26 mouse cellular contexts compared by ENCODE assay signal in the genomic region with DNA sequence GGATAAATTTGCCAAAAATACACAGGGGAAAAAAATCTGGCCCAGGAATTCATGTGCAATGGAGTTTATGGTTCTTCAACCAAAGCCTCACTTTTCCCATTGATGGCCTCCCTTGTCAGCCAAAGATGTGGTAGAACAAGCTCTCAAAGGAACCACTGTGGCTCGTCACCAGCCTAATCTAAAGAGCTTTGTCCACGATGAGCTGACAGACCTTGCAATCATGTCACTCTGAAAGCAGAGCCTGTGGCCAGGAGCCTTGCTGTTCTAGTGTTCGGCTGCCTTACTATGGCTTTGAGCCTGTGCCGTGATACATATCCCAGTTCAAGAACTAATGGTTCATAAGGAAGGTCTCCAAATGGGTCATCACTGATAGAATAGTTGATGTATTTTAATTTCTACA.
A peak's percentile ranks its signal among the peaks of the same experiment; 100 is the strongest.
DNase-seq lines count a peak whose midpoint lies in the region; ATAC-seq and TF ChIP-seq lines count a peak whose summit lies in the region.
"Had no signal": no experiment of that assay in that cellular context is flagged by ENCODE, and none has a peak within 500 bp of the region (broad histone marks: within the 10 kb centered on the region; RNA-seq: fewer than 3 reads in every experiment).

No protein-coding gene starts in this region.

- no peak overlapping the region for H3K4me3 ChIP-seq in layer of hippocampus, adult 2 months
- H3K4me3 ChIP-seq in midbrain, embryonic 15.5 days: no peak overlapping the region
- H3K4me3 ChIP-seq in midbrain, embryonic 10.5 days: no peak overlapping the region
- H3K4me3 ChIP-seq: embryonic facial prominence, embryonic 12.5 days; embryonic facial prominence, embryonic 15.5 days; forebrain, embryonic 15.5 days; heart, adult 2 months; heart, embryonic 10.5 days; heart, embryonic 13.5 days; hindbrain, embryonic 15.5 days; intestine, embryonic 15.5 days had no signal

- DNase-seq in cerebellum, postnatal 10 days: peak; percentile 44 to 56
- no peak for DNase-seq in cerebellum, adult 8-10 months
- DNase-seq in layer of hippocampus, adult 2 months (ENCODE audit: low spot score in 2 of 2): no peak
- DNase-seq in layer of hippocampus, postnatal 10 days (ENCODE audit: low spot score in 2 of 2): no peak
- DNase-seq in midbrain, embryonic 10.5 days (ENCODE audit: low spot score): no peak
- DNase-seq in brain, adult 2 months (ENCODE audit: low read depth, low spot score): peak; percentile 74
- DNase-seq in T-cell, adult 2 months (ENCODE audit: low spot score): no peak
- DNase-seq: adrenal gland, postnatal 10 days; adrenal gland, postnatal 36 days; cerebellum, adult 11 months; cerebellum, adult 2 months; gastrocnemius, postnatal 10 days; gastrocnemius, postnatal 36 days; heart, adult 2 months; heart, postnatal 14 days; heart, postnatal 4 days had no signal

- H3K9ac ChIP-seq in midbrain, embryonic 15.5 days: no peak overlapping the region
- H3K9ac ChIP-seq: embryonic facial prominence, embryonic 12.5 days; embryonic facial prominence, embryonic 15.5 days; forebrain, embryonic 15.5 days; heart, embryonic 13.5 days; hindbrain, embryonic 15.5 days; intestine, embryonic 15.5 days had no signal

- WGBS in midbrain, embryonic 15.5 days: 72% methylated on average over 4 of the region's 4 CpGs
- 76% methylated on average over 4 of the region's 4 CpGs for WGBS in midbrain, embryonic 10.5 days

- peaks cover 21% of the 10 kb centered on the region for H3K4me1 ChIP-seq in midbrain, embryonic 15.5 days
- H3K4me1 ChIP-seq in midbrain, embryonic 10.5 days: peaks cover 21% of the 10 kb centered on the region
- H3K4me1 ChIP-seq: embryonic facial prominence, embryonic 12.5 days; embryonic facial prominence, embryonic 15.5 days; heart, embryonic 10.5 days; heart, embryonic 13.5 days; intestine, embryonic 15.5 days had no signal

- no peak overlapping the region for H3K4me2 ChIP-seq in midbrain, embryonic 15.5 days
- H3K4me2 ChIP-seq: embryonic facial prominence, embryonic 12.5 days; embryonic facial prominence, embryonic 15.5 days; forebrain, embryonic 15.5 days; heart, embryonic 13.5 days; hindbrain, embryonic 15.5 days; intestine, embryonic 15.5 days had no signal

- no peaks in the 10 kb centered on the region for H3K27me3 ChIP-seq in midbrain, embryonic 15.5 days (replicated peaks)
- no peaks in the 10 kb centered on the region for H3K27me3 ChIP-seq in midbrain, embryonic 10.5 days (ENCODE audit: low read depth, poor library complexity, severe bottlenecking)
- H3K27me3 ChIP-seq: CH12.LX; embryonic facial prominence, embryonic 12.5 days; embryonic facial prominence, embryonic 15.5 days; forebrain, embryonic 15.5 days; heart, embryonic 13.5 days; hindbrain, embryonic 15.5 days; intestine, embryonic 15.5 days had no signal

- H3K27ac ChIP-seq in layer of hippocampus, adult 2 months: peak overlapping the region; percentile 50
- 0 out of 2 replicates have a peak overlapping the region, but pooled peaks have one; percentile 25 for H3K27ac ChIP-seq in midbrain, embryonic 15.5 days
- H3K27ac ChIP-seq in midbrain, embryonic 10.5 days (replicated peaks): no peak overlapping the region
- H3K27ac ChIP-seq: embryonic facial prominence, embryonic 12.5 days; embryonic facial prominence, embryonic 15.5 days; forebrain, embryonic 15.5 days; heart, adult 2 months; heart, embryonic 10.5 days; heart, embryonic 13.5 days; hindbrain, embryonic 15.5 days; intestine, embryonic 15.5 days had no signal

- H3K9me3 ChIP-seq in midbrain, embryonic 15.5 days: no peaks in the 10 kb centered on the region
- H3K9me3 ChIP-seq in midbrain, embryonic 10.5 days (replicated peaks): no peaks in the 10 kb centered on the region
- H3K9me3 ChIP-seq: embryonic facial prominence, embryonic 12.5 days; embryonic facial prominence, embryonic 15.5 days; forebrain, embryonic 15.5 days; G1E; heart, embryonic 10.5 days; heart, embryonic 13.5 days; hindbrain, embryonic 15.5 days; intestine, embryonic 15.5 days had no signal

- TF ChIP-seq CTCF in layer of hippocampus, adult 2 months (conservative IDR thresholded peaks at IDR 0.05): no peak

- H3K36me3 ChIP-seq in midbrain, embryonic 15.5 days (replicated peaks): no peaks in the 10 kb centered on the region
- no peaks in the 10 kb centered on the region for H3K36me3 ChIP-seq in midbrain, embryonic 10.5 days
- H3K36me3 ChIP-seq: embryonic facial prominence, embryonic 12.5 days; embryonic facial prominence, embryonic 15.5 days; forebrain, embryonic 15.5 days; heart, embryonic 10.5 days; heart, embryonic 13.5 days; hindbrain, embryonic 15.5 days; intestine, embryonic 15.5 days had no signal

- ATAC-seq in midbrain, embryonic 15.5 days (replicated peaks): no peak
- ATAC-seq: intestine, embryonic 15.5 days had no signal

Comparison
In these comparisons a context has a peak if more than half of its experiments do, and no peak if none do; other contexts are left out.
1. DNase-seq: peak in cerebellum, postnatal 10 days (2 of 2) and brain, adult 2 months (single experiment); none in cerebellum, adult 8-10 months (single experiment), layer of hippocampus, adult 2 months (0 of 2), layer of hippocampus, postnatal 10 days (0 of 2), midbrain, embryonic 10.5 days (single experiment) and T-cell, adult 2 months (single experiment).